Mouse (Mus musculus): ENCODE measurements around the gene Chrna1. TPM values are rescaled to one million over a fixed set of nuclear protein-coding genes. Genes with fewer than 3 reads are reported as not detected.

Chrna1 gene
- polyA plus RNA-seq, 1 experiment from 2014 or later, result 0.45 TPM

- Histone ChIP-seq H3K27me3 (ENCODE audit: insufficient read depth, poor library complexity, severe bottlenecking) (no peaks in the 10 kb centered on the region), H3K9me3 (no peaks in the 10 kb centered on the region), H3K27ac (peak overlapping the region; percentile 74), H3K4me1 (peaks cover 38% of the 10 kb centered on the region), H3K4me3 (no peak overlapping the region), H3K36me3 (0 out of 2 replicates have a peak, but pooled peaks cover 2% of the 10 kb centered on the region)
- 57% methylated on average over 8 of the region's 8 CpGs for WGBS
- no peak for DNase-seq (ENCODE audit: low spot score)
Measured at GRCm38 (mm10) chr2:73522891-73523290, 57.2 kb downstream of the Chrna1 start.

DNA sequence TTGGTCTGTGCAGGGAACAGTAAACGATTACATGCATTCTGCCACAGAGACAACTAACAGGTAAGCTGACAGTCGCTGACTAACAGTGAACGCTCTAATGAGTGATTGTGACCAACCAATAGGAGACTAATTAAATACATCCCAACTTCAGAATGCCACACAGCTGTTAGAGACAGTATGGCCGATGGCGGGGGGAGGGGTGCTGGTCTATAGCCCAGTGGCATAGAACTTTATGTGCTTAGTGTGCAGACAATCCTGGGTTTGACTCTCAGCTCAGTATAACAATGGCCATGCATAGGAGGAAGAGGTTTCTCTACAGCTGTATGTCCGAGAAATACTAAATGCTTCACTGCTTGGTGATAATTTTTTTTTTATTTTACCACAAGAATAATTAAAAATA lies 57.8 kb downstream of the Chrna1 start:
- 74% methylated on average over 6 of the region's 6 CpGs for WGBS
- Histone ChIP-seq H3K27me3 (ENCODE audit: insufficient read depth, poor library complexity, severe bottlenecking) (no peaks in the 10 kb centered on the region), H3K4me3 (no peak overlapping the region), H3K36me3 (0 out of 2 replicates have a peak, but pooled peaks cover 2% of the 10 kb centered on the region), H3K9me3 (no peaks in the 10 kb centered on the region), H3K4me1 (peaks cover 38% of the 10 kb centered on the region), H3K27ac (peak overlapping the region; percentile 74; the same call in 1 of the 2 replicates)
- DNase-seq (ENCODE audit: low spot score), result no peak

GRCm38 (mm10) chr2:73521737-73522136 lies 58.4 kb downstream of the Chrna1 start:
- Histone ChIP-seq H3K4me1 (peaks cover 36% of the 10 kb centered on the region), H3K27ac (no peak overlapping the region), H3K9me3 (no peaks in the 10 kb centered on the region), H3K27me3 (ENCODE audit: insufficient read depth, poor library complexity, severe bottlenecking) (no peaks in the 10 kb centered on the region), H3K4me3 (no peak overlapping the region), H3K36me3 (no peaks in the 10 kb centered on the region)
- DNase-seq (ENCODE audit: low spot score), result no peak
- WGBS, result 30% methylated on average over 5 of the region's 5 CpGs

- no peak for DNase-seq (ENCODE audit: low spot score)
- peaks cover 33% of the 10 kb centered on the region for H3K4me1 ChIP-seq
- no peak overlapping the region for H3K27ac ChIP-seq
- H3K36me3 ChIP-seq, result 0 out of 2 replicates have a peak, but pooled peaks cover 4% of the 10 kb centered on the region
- H3K27me3 ChIP-seq (ENCODE audit: insufficient read depth, poor library complexity, severe bottlenecking), result no peaks in the 10 kb centered on the region
- H3K9me3 ChIP-seq, result no peaks in the 10 kb centered on the region
- WGBS, result 81% methylated on average over 5 of the region's 5 CpGs
- H3K4me3 ChIP-seq, result no peak overlapping the region
Measured at GRCm38 (mm10) chr2:73518966-73519365, 61.2 kb downstream of the Chrna1 start.

DNA sequence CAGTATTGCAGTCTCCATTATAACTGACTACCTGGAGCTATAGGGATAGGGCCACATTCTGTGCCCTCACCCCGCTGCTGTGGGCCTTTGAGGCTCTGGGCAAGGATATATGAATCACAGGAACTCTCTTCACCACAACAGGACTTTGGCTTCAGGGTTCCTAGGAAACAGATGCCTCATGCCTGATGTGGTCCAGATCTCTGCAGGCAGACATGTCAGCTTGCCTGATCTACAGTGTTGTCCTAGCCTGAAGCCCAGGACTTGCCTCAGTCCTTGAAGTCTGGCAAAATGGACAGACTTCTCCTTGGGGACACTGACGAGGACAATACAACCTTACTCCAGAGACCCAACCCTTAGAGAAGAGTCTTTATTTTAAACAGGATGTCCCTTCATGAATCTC lies 61.8 kb downstream of the Chrna1 start:
- Histone ChIP-seq H3K27me3 (ENCODE audit: insufficient read depth, poor library complexity, severe bottlenecking) (no peaks in the 10 kb centered on the region), H3K4me1 (peaks cover 27% of the 10 kb centered on the region), H3K36me3 (0 out of 2 replicates have a peak, but pooled peaks cover 4% of the 10 kb centered on the region), H3K27ac (no peak overlapping the region), H3K4me3 (no peak overlapping the region), H3K9me3 (no peaks in the 10 kb centered on the region)
- WGBS, result 86% methylated on average over 2 of the region's 2 CpGs
- no peak for DNase-seq (ENCODE audit: low spot score)

DNA sequence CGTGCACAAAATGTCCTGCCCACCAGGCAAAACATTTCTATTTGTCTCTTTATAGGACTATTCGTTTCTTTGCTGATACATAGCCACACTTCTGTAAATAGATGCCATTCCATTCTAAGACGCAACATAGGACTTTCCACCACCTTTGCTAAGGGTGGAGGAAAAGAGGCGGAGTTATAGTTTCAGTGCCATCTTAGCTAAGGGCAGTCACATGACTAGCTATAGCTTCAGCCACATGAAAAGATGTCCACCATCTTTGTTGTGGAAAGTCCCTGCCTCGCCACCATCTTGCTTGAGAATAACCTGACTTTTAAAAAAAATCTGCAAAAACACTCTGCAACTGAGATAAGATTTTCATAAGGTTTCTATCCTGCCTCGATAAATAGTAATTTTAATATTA lies 66.0 kb downstream of the Chrna1 start:
- Histone ChIP-seq H3K27me3 (ENCODE audit: insufficient read depth, poor library complexity, severe bottlenecking) (no peaks in the 10 kb centered on the region), H3K4me1 (peaks cover 18% of the 10 kb centered on the region), H3K4me3 (no peak overlapping the region), H3K36me3 (0 out of 2 replicates have a peak, but pooled peaks cover 4% of the 10 kb centered on the region), H3K27ac (no peak overlapping the region), H3K9me3 (no peaks in the 10 kb centered on the region)
- DNase-seq (ENCODE audit: low spot score), result peak; percentile 9
- WGBS, result 89% methylated on average over 6 of the region's 6 CpGs

Other genes with a start within 250 kb of the Chrna1 start
- 3.5 and 4.7 TPM in 2 replicates for gene Gpr155, start 193.8 kb downstream of the Chrna1 start, polyA plus RNA-seq (2016; fragmentation: Nextera tagmentation; extraction: Ambion mirVana)
- gene Wipf1, start 50.6 kb downstream of the Chrna1 start, polyA plus RNA-seq (2016; fragmentation: Nextera tagmentation; extraction: Ambion mirVana), result 6.8 and 7.8 TPM in 2 replicates
- 15.0 and 17.7 TPM in 2 replicates for gene Chn1, start 195.0 kb upstream of the Chrna1 start, polyA plus RNA-seq (2016; fragmentation: Nextera tagmentation; extraction: Ambion mirVana)